ENCODE assay signal across 22 mouse cellular contexts in genomic region chr9:71523901-71524300, GRCm38 (mm10). TPM values are rescaled to one million over a fixed set of nuclear protein-coding genes. Genes with fewer than 3 reads are reported as not detected.
A peak's percentile ranks its signal among the peaks of the same experiment; 100 is the strongest.
DNase-seq lines count a peak whose midpoint lies in the region; TF ChIP-seq lines count a peak whose summit lies in the region.
"Had no signal": no experiment of that assay in that cellular context is flagged by ENCODE, and none has a peak within 500 bp of the region (broad histone marks: within the 10 kb centered on the region; RNA-seq: fewer than 3 reads in every experiment).

No protein-coding gene starts in this region.

- H3K27ac ChIP-seq in heart, adult 2 months, result peak overlapping the region; percentile 29
- H3K27ac ChIP-seq: embryonic facial prominence, embryonic 12.5 days; embryonic facial prominence, embryonic 15.5 days; hindbrain, embryonic 10.5 days; hindbrain, embryonic 13.5 days; intestine, embryonic 15.5 days had no signal

- no peaks in the 10 kb centered on the region for H3K27me3 ChIP-seq in heart, adult 2 months (ENCODE audit: control insufficient read depth, insufficient read depth, low read length)
- H3K27me3 ChIP-seq in myocyte (ENCODE audit: control insufficient read depth, insufficient read depth, insufficient read length), result no peaks in the 10 kb centered on the region
- H3K27me3 ChIP-seq: embryonic facial prominence, embryonic 12.5 days; embryonic facial prominence, embryonic 15.5 days; hindbrain, embryonic 13.5 days; intestine, embryonic 15.5 days had no signal

- H3ac ChIP-seq in myocyte (ENCODE audit: control insufficient read depth, insufficient read length), result no peak overlapping the region

- no peak overlapping the region for H3K4me2 ChIP-seq in myocyte (ENCODE audit: low read depth)
- H3K4me2 ChIP-seq: embryonic facial prominence, embryonic 12.5 days; embryonic facial prominence, embryonic 15.5 days; heart, embryonic 11.5 days; hindbrain, embryonic 13.5 days; intestine, embryonic 15.5 days had no signal

- no peak for TF ChIP-seq CTCF in heart, adult 2 months (IDR thresholded peaks at IDR 0.05)

- 79% methylated on average over 4 of the region's 4 CpGs for WGBS in heart, adult 2 months

- intact Hi-C loops in gastrocnemius, postnatal 14 days (cut with DNase I; ENCODE audit: low total_unique reads), result no loop called here
- intact Hi-C loops in heart, adult 2 months (cut with DNase I), result no loop called here

- no peak for TF ChIP-seq POLR2A in heart, adult 2 months (IDR thresholded peaks at IDR 0.05; ENCODE audit: insufficient read depth, low read depth, low read length)
- TF ChIP-seq POLR2A in myocyte (IDR thresholded peaks at IDR 0.05; ENCODE audit: insufficient read length, low read depth), result no peak

- peaks cover 1% of the 10 kb centered on the region for H3K4me1 ChIP-seq in heart, adult 2 months (ENCODE audit: control insufficient read depth, insufficient read depth, low read length)
- H3K4me1 ChIP-seq: embryonic facial prominence, embryonic 12.5 days; embryonic facial prominence, embryonic 15.5 days; hindbrain, embryonic 10.5 days; hindbrain, embryonic 13.5 days; intestine, embryonic 15.5 days had no signal

- no peak overlapping the region for H3K9ac ChIP-seq in heart, adult 2 months (ENCODE audit: low read depth, low read length)
- H3K9ac ChIP-seq: embryonic facial prominence, embryonic 12.5 days; embryonic facial prominence, embryonic 15.5 days; forebrain, postnatal 0 days; hindbrain, embryonic 13.5 days; intestine, embryonic 15.5 days had no signal

- no peak overlapping the region for H3K4me3 ChIP-seq in heart, adult 2 months
- H3K4me3 ChIP-seq in myocyte, result no peak overlapping the region
- H3K4me3 ChIP-seq: embryonic facial prominence, embryonic 12.5 days; embryonic facial prominence, embryonic 15.5 days; hindbrain, embryonic 10.5 days; hindbrain, embryonic 13.5 days; intestine, embryonic 15.5 days had no signal

- peaks cover 15% of the 10 kb centered on the region for H3K36me3 ChIP-seq in heart, adult 2 months (ENCODE audit: control insufficient read depth, insufficient read depth, low read length)
- no peaks in the 10 kb centered on the region for H3K36me3 ChIP-seq in myocyte (ENCODE audit: control insufficient read depth, insufficient read depth)
- H3K36me3 ChIP-seq: embryonic facial prominence, embryonic 12.5 days; embryonic facial prominence, embryonic 15.5 days; hindbrain, embryonic 10.5 days; hindbrain, embryonic 13.5 days; intestine, embryonic 15.5 days had no signal

- TF ChIP-seq EP300 in heart, adult 2 months (IDR thresholded peaks at IDR 0.05; ENCODE audit: insufficient read depth, low read depth, low read length), result no peak

- DNase-seq in gastrocnemius, postnatal 14 days, result peak; percentile 29
- no peak for DNase-seq in gastrocnemius, postnatal 4 days (ENCODE audit: low spot score in 2 of 2)
- peak in 1 of 2 experiments; percentile 29 for DNase-seq in heart, adult 2 months
- no peak for DNase-seq in heart, postnatal 4 days
- DNase-seq in skeletal muscle tissue, adult 2 months (ENCODE audit: low read depth, low spot score), result peak; percentile 47
- DNase-seq: adrenal gland, adult 2 months; adrenal gland, postnatal 14 days; cerebellum, adult 11 months; cerebellum, adult 2 months; cerebellum, adult 9-11 months; cerebellum, postnatal 25 days; forebrain, postnatal 0 days; gastrocnemius, postnatal 36 days; kidney, adult 11 months; kidney, adult 8-10 months had no signal

- H3K79me2 ChIP-seq in heart, adult 2 months (replicated peaks; ENCODE audit: control insufficient read depth, insufficient read depth, low read length), result peaks cover 1% of the 10 kb centered on the region; the same call in 1 of the 2 replicates
- H3K79me2 ChIP-seq in myocyte (ENCODE audit: control insufficient read depth, insufficient read depth), result no peaks in the 10 kb centered on the region

TF ChIP-seq in myocyte, 11 proteins besides CTCF, POLR2A, EP300 and RAD21:
- TF ChIP-seq MYOD1 (IDR thresholded peaks at IDR 0.05; ENCODE audit: control insufficient read depth in 1 of 3, insufficient read length in 2 of 3, low read depth in 2 of 3) (peak; percentile 41 to 61 (median 49)), SRF (IDR thresholded peaks at IDR 0.05; ENCODE audit: control insufficient read depth, insufficient read length, low read depth) (no peak), TCF3 (IDR thresholded peaks at IDR 0.05; ENCODE audit: insufficient read length, low read depth) (no peak), POLR2AphosphoS2 (IDR thresholded peaks at IDR 0.05; ENCODE audit: insufficient read length, low read depth) (no peak), E2F4 (IDR thresholded peaks at IDR 0.05; ENCODE audit: insufficient read depth) (no peak)

RNA-seq across cellular contexts. Expression of gene Polr2m, which starts 38.2 kb away (rescaled TPM):
- 100 to 1,000 TPM; 175 to 183 TPM for total RNA-seq in gastrocnemius, postnatal 14 days (2021)
- total RNA-seq in gastrocnemius, postnatal 4 days (2021), result 100 to 1,000 TPM; 208 to 216 TPM
- 100 to 1,000 TPM; 320 to 321 TPM for total RNA-seq in heart, adult 2 months (2021)
- 188 and 224 TPM in 2 replicates for polyA plus RNA-seq in heart, adult 2 months (2012; rRNA removed)
- total RNA-seq in heart, postnatal 4 days (2021), result 100 to 1,000 TPM; 299 to 302 TPM
- polyA plus RNA-seq in myocyte (2012; fragmentation: generic; extraction: Trizol), result 146 TPM

Comparison
In these comparisons a context has a peak if more than half of its experiments do, and no peak if none do; other contexts are left out.
1. DNase-seq: peak in gastrocnemius, postnatal 14 days (single experiment) and skeletal muscle tissue, adult 2 months (single experiment); none in gastrocnemius, postnatal 4 days (0 of 2) and heart, postnatal 4 days (single experiment).